Mouse (Mus musculus) T-cell, adult 2 months (primary cell): ENCODE measurements around the gene Gm8909.
"Not testable (repeated sequence)": the region's sequence is repeated elsewhere in the genome, so short reads cannot be mapped to it uniquely, and the experiment has no call there.

Experiments
- DNase-seq: peaks from one replicate; pipeline ENCODE4 v3.0.0; 2022; ENCODE audit warnings: low spot score

Gm8909 gene

DNA sequence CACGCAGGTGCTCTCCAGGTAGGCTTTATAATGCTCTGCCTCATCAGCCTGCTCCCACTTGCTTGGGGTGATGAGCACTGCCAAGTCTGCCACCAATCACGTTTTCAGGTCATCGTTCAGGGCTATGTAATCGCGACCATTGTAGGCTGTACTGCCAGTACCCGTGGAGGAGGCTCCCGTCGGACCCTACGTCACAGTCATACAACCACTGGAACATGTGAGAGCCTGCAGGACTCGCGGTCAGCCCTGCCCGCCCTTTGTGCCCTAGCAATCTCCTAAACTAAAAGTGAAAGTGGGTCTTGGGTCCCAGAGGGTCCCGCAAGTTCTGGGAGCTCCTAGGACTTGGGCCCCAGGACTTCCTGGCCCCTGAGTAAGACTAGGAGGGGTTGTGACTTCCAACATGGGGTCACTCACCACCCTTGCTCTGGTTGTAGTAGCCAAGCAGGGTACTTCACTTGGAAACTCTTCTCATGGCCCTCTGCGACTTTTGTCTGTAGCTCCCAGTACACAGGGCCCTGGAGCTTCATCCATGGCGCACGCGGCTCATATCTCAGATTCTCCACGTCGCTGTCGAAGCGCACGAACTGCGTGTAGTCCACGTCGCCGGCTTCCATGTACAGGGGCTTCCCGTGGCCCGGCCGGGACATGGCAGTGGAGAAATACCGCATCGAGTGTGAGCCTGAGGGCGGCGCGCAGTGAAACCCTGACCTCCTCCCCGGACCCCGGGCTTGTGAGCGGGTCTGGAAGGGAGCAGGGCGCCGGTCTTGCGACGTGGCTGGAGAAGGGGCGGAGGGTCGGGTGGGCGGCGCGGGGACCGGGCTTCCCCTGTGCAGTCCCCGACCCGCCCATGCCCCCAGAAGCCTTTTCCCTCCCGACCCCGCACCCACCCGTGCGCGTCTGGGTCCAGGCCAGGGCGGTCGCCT lies 6.9 kb downstream of the Gm8909 start:
- peak; percentile 18 for DNase-seq

DNA sequence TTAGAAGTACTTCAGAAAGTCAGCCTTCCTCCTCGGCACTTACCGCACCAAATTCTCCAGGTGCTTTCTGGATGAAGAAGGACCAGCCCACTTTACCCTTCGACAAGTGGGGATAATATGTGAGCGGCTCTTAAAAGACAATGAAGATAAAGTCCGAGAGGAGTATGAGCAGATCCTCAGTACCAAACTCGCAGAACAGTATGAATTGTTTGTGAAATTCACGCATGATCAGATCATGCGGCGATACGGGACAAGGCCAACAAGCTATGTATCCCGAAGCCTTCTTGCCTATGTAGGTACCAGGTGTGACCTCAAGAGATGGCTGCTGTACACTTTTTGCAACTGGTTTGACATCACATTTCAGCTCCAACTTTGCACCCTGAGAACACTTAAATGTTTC lies 10.1 kb downstream of the Gm8909 start:
- not testable (repeated sequence) for DNase-seq

DNA sequence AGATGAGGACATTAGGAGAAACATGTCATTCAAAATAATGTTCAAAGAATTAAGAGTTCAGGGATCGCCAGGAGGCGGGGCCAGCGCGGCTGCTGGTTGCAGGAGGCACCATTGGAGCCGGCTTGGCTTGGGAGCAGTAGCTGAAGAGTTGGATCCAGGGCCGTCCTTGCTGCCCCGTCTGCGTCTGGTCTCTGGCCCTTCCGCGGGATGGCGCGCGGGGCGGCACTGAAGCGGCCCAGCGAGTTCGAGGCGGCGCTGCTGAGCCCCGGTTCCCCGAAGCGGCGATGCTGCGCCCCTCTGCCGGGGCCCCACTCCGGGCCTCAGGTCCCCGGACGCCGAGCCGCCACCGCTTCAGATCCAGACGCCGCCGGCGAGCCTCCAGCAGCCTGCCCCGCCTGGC lies 10.6 kb downstream of the Gm8909 start:
- DNase-seq = not testable (repeated sequence)

DNA sequence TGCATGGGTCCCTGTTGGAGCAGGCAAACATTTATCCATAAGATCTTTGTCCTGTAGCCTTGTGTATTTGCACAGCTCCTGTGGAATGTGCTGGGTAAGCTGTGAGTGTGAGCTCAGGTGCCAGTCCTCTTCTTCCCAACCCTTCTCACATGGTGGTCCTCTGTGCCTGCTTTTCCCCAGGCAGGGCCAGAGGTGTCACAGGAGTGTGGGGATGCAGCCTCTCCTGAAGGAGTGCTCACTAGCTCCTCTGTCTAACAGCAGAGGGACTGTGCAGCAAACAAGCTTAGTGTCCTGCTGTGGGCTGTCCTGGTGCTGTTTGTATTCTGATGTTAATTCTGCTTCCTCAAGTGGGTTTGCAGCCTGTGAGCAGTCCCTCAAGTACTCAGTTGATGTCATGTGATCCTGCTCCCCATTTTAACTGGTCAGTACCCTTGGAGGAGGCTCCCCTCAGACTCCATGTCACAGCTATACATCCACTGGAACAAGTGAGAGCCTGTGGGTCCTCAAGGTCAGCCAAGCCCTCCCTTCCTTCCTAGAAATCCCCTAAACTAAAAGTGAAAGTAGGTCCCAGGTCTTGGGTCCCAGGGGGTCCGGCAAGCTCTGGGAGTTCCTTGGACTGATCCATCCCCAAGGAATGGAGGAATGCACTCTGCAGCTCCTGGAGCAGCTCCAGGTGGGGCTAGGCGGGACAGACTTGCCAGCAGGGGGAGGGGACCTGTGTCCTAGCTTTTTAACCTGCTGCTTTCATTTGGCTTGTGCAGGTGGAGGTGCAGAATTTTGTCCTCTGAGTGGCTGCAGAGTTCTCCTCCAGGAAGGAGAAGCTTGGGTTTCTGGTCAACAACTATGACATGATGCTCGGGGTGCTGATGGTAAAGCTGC lies 13.8 kb downstream of the Gm8909 start:
- no peak for DNase-seq

DNA sequence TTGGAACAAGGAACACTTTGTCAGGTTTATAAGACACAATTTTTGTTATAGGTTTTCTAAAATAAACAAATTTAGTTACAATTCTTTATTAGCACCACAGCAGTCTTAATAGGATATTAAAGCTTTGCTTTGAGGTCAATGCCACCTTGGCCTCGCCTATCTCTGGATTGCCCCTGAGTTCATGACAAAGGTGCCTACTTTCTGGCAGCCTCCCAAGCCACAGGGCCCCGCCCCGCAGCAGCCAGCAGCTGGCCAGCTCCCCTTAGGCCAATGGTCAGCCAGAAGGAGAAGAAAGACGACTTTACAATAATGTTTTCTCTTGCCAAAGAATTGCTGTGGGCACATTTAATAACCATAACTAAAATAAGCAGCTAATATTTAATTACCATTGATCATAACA lies 17.1 kb downstream of the Gm8909 start:
- not testable (repeated sequence) for DNase-seq

DNA sequence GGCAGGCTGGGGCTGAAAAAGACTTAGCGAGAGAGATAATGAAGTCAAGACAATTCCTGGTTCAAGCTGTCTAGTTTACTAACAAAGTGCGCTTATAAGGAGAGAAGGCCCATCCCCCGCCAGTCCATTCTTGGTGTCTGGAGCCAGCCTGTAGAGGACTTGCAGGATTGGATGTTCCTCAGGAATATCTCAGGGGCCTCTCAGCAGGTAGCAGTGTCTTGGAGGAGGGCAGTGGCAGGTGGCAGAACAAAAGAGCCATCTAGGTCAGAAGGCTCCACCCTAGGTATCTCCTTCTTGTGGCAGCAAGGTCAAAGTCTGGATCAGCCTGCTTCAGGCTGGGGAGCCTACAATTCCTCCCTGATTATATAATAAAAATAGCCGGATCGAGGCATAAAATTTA lies 19.9 kb downstream of the Gm8909 start:
- DNase-seq = not testable (repeated sequence)

DNA sequence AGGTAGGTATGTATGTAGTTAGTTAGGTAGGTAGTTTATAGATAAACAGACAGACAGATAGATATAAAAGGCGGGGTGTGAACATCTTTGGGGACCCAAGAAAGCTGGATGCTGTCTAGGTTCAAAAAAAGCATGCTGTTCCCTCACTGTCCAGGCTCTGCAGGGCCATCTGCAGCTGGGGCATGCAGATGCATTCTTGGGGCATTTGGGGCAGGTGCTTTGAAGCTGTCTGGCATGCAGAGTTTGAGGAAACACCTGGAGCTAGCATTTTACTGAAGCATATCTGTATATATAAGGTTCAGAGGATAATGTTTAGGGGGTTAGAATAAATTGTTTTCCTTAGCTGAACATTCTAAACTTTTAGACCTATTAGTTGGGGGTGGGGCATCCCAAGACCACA lies 21.4 kb downstream of the Gm8909 start:
- DNase-seq = not testable (repeated sequence)

DNA sequence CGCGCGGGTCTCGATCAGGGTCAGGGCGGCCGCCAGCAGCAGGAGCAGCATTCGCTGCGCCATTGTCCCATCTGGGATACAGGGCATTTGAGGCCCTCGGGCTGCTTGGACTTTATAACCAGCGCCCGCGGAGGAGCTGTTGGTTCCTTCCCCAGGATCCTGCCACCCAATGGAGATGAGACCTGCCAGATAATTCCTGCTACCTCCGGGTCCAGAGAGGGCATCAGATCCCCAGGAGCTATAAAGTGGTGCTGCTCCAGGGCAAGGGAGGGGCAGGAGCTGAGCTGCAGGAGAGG lies 22.5 kb downstream of the Gm8909 start:
- not testable (repeated sequence) for DNase-seq

DNA sequence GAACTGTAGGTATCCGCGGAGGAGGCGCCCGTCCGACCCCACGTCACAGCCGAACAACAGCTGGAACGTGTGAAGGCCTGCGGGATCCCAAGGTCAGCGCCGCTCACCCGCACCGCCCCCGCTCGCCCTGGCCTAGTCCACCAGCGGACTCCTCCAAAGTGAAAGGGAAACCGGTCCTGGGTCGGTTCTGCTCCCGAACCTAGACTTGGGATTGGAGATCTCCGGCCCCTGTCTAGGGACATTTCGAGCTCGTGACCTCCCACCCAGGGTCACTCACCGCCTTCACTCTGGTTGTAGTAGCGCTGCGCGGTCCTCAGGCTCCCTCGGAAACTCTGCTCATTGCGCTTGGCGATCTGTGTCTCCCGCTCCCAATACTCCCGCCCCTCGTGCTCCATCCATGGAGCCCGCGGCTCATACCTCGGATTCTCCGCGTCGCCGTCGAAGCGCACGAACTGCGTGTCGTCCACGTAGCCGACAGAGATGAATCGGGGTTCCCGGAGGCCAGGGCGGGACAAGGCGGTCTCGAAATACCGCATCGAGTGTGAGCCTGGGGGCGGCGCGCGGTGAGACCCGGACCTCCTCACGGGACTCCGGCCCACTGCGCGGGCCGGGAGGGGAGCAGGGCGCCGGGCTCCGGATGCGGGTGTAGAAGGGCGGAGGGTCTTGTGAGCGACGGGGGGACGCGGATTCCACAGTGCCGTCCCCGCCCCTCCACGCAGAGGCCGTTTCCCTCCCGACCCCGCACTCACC lies 23.1 kb downstream of the Gm8909 start:
- peak; percentile 32 for DNase-seq

DNA sequence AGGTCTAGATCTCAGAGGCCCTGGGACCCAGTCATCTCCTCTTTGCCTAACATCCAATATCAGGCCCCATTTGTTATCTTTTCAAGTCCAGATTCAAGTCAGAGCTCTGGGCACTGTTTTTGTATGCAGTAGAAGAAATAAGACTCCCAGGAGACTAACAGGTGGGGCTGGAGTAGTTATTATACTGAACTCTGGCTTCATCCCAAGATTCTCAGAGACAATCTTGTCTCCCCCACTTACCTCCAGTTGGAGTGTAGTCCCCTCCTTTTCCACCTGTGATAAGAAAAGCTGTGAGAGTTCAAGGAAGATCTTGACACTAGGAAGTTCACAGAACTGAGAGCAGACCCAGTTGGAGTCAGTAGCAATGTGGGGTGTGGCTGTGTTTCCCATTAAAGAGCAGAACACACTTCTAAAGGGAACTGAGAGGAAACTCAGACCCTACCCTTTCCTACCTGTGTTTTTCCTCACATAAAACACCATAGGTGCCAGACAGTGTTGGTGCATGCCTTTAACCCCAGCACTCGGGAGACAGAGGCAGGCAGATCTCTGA lies 32.0 kb downstream of the Gm8909 start:
- DNase-seq = not testable (repeated sequence)

DNA sequence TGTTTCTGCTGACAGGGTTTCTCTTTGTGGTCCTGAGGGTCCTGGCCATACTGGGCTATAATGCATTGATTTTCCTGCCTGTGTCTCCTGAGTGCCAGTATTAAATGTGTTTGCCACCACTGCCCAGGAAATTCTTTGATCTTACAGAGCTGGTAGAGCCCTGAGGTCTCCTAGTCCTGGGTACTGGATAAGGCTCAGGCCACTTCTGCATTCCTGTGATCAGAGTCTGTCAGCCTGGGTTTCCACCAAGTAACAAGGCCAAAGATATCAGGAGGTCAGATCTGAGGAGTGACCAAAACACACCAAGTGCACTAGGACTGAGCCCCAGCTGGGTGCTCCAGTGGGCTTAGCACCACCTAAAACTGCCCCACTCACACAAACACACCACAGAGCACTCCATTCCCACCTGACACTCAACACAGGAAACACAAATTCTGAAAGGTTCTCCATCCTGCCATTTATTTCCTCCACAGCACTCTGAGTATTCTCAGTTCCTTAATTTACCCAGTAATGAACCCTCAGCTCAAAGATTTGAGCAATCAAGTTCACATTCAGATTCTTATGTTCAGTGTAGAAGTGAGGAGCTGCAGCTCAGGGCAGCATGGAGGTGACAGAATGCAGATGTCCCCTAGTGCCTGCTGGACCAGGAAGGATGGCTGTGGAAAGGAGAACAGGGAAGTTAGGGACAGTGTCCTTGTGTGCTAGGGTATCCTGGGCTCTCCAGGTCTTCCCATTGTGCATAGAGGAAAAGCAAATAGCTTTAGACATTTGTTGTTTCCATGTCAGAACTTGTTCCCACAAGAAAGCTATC lies 32.7 kb downstream of the Gm8909 start:
- DNase-seq = not testable (repeated sequence)

DNA sequence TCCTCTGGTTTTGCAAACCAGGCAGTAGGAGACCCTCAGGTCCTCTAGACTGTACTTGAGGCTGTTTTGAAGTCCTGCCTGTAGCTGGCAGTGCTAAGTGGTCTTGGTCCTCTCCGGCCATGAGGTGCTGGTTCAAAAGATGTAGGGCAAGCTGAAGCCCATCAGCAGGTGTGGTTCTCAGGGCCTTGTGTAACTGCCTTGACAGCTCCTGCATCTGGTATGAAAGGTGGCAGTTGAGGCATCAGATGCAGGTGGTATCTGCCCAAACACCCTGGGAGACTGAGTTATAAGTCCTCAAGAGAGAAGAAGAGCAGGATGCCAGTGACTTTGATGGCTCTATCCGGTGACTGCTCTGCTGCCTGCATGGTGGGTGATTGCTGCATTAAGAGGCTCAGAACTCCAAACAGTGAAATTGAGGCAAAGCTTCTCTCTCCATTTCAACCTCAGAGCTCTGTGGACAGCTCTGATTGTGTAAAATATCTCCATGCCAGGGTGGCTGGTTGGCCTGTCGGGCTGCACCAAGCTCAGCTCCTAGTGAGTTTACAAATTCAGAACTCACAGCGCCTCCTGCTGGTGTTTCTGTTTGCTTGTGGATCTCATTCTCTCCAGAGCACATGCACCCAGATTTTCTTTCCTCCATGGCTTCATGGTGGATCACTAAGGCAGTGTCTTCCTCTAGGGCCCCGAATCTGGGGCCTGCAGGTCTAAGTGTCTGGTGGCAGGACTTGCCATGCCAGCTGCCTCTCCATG lies 36.6 kb downstream of the Gm8909 start:
- no peak for DNase-seq

DNA sequence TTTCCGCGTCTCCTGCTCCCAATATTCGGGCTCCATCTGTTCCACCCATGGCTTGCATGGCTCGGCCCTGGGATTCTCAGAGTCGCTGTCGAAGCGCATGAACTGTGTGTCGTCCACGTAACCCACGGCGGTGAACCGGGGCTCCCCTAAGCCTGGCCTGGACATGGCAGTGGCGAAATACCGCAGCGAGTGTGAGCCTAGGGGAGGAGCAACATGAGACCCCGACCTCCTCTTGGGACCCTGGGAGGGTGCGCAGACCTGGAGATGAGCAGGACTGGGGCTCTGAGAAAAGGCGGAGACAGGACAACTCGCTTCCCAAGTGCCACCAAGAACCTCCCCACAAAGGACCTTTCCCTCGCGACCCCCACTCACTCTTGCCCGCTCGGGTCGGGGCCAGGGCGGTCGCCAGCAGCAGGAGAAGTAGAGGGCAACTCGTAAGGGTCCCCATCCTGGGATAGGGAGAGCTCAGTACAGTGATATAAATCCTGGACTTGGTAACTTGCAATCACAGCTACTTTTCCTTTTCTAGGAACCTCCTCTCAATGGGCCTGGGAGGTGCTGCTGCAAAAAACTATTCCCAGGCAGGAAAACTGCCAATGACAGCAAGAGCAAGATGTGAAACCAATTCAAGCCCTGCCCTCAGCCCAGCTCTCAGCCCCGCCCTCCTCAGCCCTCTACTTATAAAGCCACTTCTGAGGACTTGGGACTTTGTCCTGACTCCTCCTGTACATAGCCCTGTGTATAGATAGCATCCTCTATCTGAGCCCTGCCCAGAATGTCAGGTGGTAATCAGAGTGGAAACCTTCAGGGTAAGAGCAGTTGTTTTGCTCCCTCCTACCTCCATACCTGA lies 39.1 kb downstream of the Gm8909 start, which contains the start of gene Gm7030:
Gene Gm7030 (minus strand): TSS at position 458 of the 850 bp plus-strand sequence.
- DNase-seq = not testable (repeated sequence)

DNA sequence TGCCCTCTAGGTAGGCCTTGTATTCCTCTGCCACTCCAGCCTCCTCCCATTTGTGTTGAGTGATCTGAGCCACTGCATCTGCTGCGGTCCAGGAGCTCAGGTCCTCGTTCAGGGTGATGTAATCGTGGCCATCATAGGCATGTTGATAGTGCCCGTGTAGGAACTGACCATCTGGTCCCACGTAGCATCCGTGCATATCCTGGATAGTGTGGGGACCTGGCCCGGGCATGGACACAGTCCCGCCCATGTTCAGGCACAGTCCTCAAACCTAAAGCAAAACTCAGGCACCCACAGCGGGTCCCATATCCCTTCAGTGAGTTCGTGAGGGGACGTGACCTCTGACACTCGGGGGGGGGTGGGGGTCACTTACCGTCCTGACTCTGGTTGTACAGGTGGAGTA lies 39.8 kb downstream of the Gm8909 start:
- DNase-seq = not testable (repeated sequence)

DNA sequence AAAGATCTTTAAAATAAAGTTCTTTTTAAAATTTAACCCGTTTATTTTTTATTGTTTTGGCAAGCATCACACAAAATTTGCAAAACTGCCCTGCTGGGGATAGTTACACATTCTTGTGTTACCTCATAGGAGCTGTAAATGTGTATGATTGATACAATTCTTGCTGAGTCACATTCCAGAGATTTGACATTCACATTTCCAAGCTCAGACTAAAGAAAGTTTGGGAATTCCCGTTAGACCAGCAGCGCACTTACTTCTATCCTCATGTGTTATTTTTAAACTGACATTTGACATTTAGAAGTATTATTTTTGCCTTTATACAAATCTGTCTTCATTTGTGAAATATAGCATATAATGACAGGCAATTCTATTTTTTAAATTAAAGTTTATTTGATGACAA lies 44.2 kb downstream of the Gm8909 start:
- not testable (repeated sequence) for DNase-seq

DNA sequence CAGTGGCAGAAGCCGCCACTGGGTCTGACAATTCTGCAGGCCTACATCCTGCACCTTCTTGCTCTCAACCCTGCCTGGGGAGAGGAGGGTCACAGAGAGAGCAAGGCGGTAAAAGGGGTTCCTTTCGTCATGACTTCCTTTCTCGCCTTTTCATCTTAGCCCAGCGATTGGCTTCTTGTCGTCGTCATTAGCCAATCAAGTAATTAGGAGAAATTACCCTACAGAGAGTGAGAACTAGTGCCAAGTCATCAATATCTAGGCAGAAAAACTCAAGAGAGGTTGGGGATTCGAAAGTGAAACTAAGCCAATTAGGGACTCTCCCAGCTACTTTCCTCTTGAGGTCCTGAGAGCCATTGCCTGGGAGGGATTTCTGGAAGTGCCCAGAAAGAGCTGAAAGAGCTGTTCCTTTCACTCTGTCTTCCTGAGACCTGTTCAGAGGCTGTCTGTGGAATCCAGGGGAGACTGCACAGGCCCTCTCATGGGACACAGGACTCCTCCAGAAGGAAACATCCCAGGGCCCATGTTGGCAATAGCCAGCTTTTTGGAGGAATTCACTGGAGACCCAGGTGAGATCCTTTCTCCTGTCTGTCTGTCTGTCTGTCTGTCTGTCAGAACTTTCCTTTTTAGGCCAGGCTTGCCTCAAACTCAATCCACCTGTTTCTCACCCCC lies 46.9 kb downstream of the Gm8909 start, which contains the start of gene Gm19684:
Gene Gm19684 (plus strand): TSS at position 327 of the 669 bp plus-strand sequence.
- DNase-seq = peak; percentile 93

DNA sequence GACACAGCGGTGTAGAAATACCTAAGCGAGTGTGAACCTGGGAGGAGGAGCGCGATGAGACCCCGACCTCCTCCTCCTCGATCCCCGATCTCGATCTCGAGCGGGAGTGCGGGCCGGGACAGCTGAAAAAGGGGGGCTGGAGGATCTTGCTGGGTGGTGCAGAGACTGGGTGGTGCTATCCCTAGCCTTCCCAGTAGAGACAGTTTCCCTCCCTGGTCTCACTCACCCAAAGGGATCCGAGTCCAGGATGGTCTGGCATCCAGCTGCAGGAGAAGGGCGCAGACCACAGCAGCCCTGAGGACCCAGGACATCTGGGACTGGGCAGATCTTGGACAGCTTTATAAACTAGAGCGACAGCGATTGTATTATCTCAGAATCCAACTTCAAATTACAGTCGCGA lies 47.5 kb downstream of the Gm8909 start:
- DNase-seq = not testable (repeated sequence)

DNA sequence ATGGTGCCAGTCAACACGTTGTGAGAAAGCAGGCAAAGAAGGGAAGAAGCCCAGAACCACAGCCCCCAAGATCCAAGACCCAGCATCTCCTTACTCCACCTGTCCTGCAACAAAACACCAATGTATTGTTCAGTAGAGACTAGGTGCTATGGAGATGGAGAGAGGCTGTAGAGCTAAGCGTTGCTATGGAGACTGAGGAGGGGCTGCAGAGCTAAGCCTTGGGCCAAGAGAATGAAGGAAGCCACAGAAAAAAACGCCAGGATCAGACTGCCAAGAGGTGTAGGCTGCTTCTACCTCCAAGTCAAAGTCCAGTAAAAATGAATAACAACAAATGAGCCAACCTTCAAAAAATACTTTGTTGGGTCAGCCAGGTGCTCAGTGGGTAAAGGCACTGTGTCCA lies 51.8 kb downstream of the Gm8909 start:
- not testable (repeated sequence) for DNase-seq
